ENCODE assay signal across 14 mouse cellular contexts in genomic region chr17:6744871-6745270, GRCm38 (mm10). TPM values are rescaled to one million over a fixed set of nuclear protein-coding genes. Genes with fewer than 3 reads are reported as not detected.
DNase-seq lines count a peak whose midpoint lies in the region; ATAC-seq and TF ChIP-seq lines count a peak whose summit lies in the region.
"Had no signal": no experiment of that assay in that cellular context is flagged by ENCODE, and none has a peak within 500 bp of the region (broad histone marks: within the 10 kb centered on the region; RNA-seq: fewer than 3 reads in every experiment).

No protein-coding gene starts in this region.

- no peak overlapping the region for H3K27ac ChIP-seq in heart, embryonic 10.5 days
- peak overlapping the region; percentile 78; the same call in 1 of the 2 replicates for H3K27ac ChIP-seq in kidney, embryonic 16.5 days (ENCODE audit: low read length)
- no peak overlapping the region for H3K27ac ChIP-seq in kidney, adult 2 months (ENCODE audit: insufficient read depth, low read depth, low read length)
- peak overlapping the region; percentile 71 for H3K27ac ChIP-seq in forebrain, embryonic 12.5 days
- peak overlapping the region; percentile 41; the same call in 1 of the 2 replicates for H3K27ac ChIP-seq in midbrain, embryonic 13.5 days
- H3K27ac ChIP-seq: liver, embryonic 13.5 days; neural tube, embryonic 12.5 days had no signal

- DNase-seq in heart, embryonic 10.5 days (ENCODE audit: low spot score): peak; percentile 74
- no peak for DNase-seq in heart, postnatal 14 days
- no peak for DNase-seq in kidney, adult 2 months
- DNase-seq in adrenal gland, postnatal 25 days: no peak
- DNase-seq: cerebellum, adult 2 months; gastrocnemius, postnatal 36 days; liver, embryonic 13.5 days; right cerebral cortex, adult 18-20 months had no signal

- no peak overlapping the region for H3K9ac ChIP-seq in kidney, embryonic 16.5 days (replicated peaks; ENCODE audit: low read length)
- H3K9ac ChIP-seq in forebrain, embryonic 12.5 days: no peak overlapping the region
- H3K9ac ChIP-seq in midbrain, embryonic 13.5 days (replicated peaks): no peak overlapping the region
- H3K9ac ChIP-seq: liver, embryonic 13.5 days; neural tube, embryonic 12.5 days had no signal

- H3K9me3 ChIP-seq in heart, embryonic 10.5 days: no peaks in the 10 kb centered on the region
- no peaks in the 10 kb centered on the region for H3K9me3 ChIP-seq in kidney, embryonic 16.5 days (ENCODE audit: low read length)
- no peaks in the 10 kb centered on the region for H3K9me3 ChIP-seq in forebrain, embryonic 12.5 days
- H3K9me3 ChIP-seq in midbrain, embryonic 13.5 days: no peaks in the 10 kb centered on the region
- H3K9me3 ChIP-seq: G1E; liver, embryonic 13.5 days; neural tube, embryonic 12.5 days had no signal

- 93% methylated on average over 14 of the region's 14 CpGs for WGBS in heart, embryonic 10.5 days
- WGBS in kidney, embryonic 16.5 days: 73% methylated on average over 14 of the region's 14 CpGs
- 80% methylated on average over 14 of the region's 14 CpGs for WGBS in kidney, adult 2 months
- 91% methylated on average over 14 of the region's 14 CpGs for WGBS in forebrain, embryonic 12.5 days
- 91% methylated on average over 14 of the region's 14 CpGs for WGBS in midbrain, embryonic 13.5 days

- H3K4me1 ChIP-seq in heart, embryonic 10.5 days: peaks cover 72% of the 10 kb centered on the region
- H3K4me1 ChIP-seq in kidney, embryonic 16.5 days (ENCODE audit: insufficient read depth, low read length): peaks cover 70% of the 10 kb centered on the region
- H3K4me1 ChIP-seq in kidney, adult 2 months (ENCODE audit: control insufficient read depth, insufficient read depth, low read length): peaks cover 50% of the 10 kb centered on the region
- peaks cover 74% of the 10 kb centered on the region for H3K4me1 ChIP-seq in forebrain, embryonic 12.5 days
- H3K4me1 ChIP-seq in midbrain, embryonic 13.5 days (replicated peaks): peaks cover 72% of the 10 kb centered on the region

- H3K4me2 ChIP-seq in kidney, embryonic 16.5 days (replicated peaks; ENCODE audit: low read depth, low read length): no peak overlapping the region
- no peak overlapping the region for H3K4me2 ChIP-seq in forebrain, embryonic 12.5 days
- H3K4me2 ChIP-seq in midbrain, embryonic 13.5 days (replicated peaks): no peak overlapping the region
- H3K4me2 ChIP-seq: liver, embryonic 13.5 days; neural tube, embryonic 12.5 days had no signal

- TF ChIP-seq CTCF in kidney, adult 2 months (conservative IDR thresholded peaks at IDR 0.05; ENCODE audit: insufficient read depth, insufficient read length, low read depth, low read length): no peak

- H3K36me3 ChIP-seq in heart, embryonic 10.5 days: peaks cover 60% of the 10 kb centered on the region
- H3K36me3 ChIP-seq in kidney, embryonic 16.5 days (ENCODE audit: insufficient read depth, low read length): peaks cover 38% of the 10 kb centered on the region
- peaks cover 16% of the 10 kb centered on the region for H3K36me3 ChIP-seq in kidney, adult 2 months (ENCODE audit: control insufficient read depth, insufficient read depth, low read length)
- H3K36me3 ChIP-seq in forebrain, embryonic 12.5 days (replicated peaks): peaks cover 62% of the 10 kb centered on the region
- H3K36me3 ChIP-seq in midbrain, embryonic 13.5 days: no peaks in the 10 kb centered on the region

- intact Hi-C loops in heart, postnatal 14 days (cut with DNase I): no loop called here

- TF ChIP-seq POLR2A in kidney, adult 2 months (IDR thresholded peaks at IDR 0.05; ENCODE audit: low read depth, low read length): no peak

- ATAC-seq in kidney, embryonic 16.5 days (ENCODE audit: low FRiP score, low TSS enrichment): no peak
- ATAC-seq in forebrain, embryonic 12.5 days (ENCODE audit: low FRiP score): no peak
- ATAC-seq in midbrain, embryonic 13.5 days: no peak
- no peak for ATAC-seq in granulocyte monocyte progenitor cell, adult 5-6 weeks (replicated peaks; ENCODE audit: poor library complexity, severe bottlenecking)

- H3K4me3 ChIP-seq in heart, embryonic 10.5 days: no peak overlapping the region
- no peak overlapping the region for H3K4me3 ChIP-seq in kidney, embryonic 16.5 days (ENCODE audit: low read length)
- H3K4me3 ChIP-seq in kidney, adult 2 months (ENCODE audit: insufficient read depth, low read depth, low read length): no peak overlapping the region
- H3K4me3 ChIP-seq in forebrain, embryonic 12.5 days (replicated peaks): no peak overlapping the region
- H3K4me3 ChIP-seq in midbrain, embryonic 13.5 days (replicated peaks): no peak overlapping the region
- H3K4me3 ChIP-seq: liver, embryonic 13.5 days; neural tube, embryonic 12.5 days had no signal

- no peaks in the 10 kb centered on the region for H3K27me3 ChIP-seq in heart, embryonic 10.5 days (ENCODE audit: insufficient read depth, poor library complexity, severe bottlenecking)
- no peaks in the 10 kb centered on the region for H3K27me3 ChIP-seq in kidney, embryonic 16.5 days (ENCODE audit: insufficient read depth, low read length)
- H3K27me3 ChIP-seq in kidney, adult 2 months (replicated peaks; ENCODE audit: control insufficient read depth, insufficient read depth, low read length): no peaks in the 10 kb centered on the region
- H3K27me3 ChIP-seq in forebrain, embryonic 12.5 days: no peaks in the 10 kb centered on the region
- peaks cover 25% of the 10 kb centered on the region for H3K27me3 ChIP-seq in midbrain, embryonic 13.5 days
- H3K27me3 ChIP-seq: liver, embryonic 13.5 days; neural tube, embryonic 12.5 days had no signal

RNA-seq across cellular contexts. Expression of gene Ezr, which starts 37.7 kb away (rescaled TPM):
- polyA plus RNA-seq in heart, embryonic 10.5 days (2016; fragmentation: Nextera tagmentation; extraction: Ambion mirVana): 121 and 125 TPM in 2 replicates
- 10 to 100 TPM; 48.8 to 56.9 TPM for total RNA-seq in heart, postnatal 14 days (2021)
- 240 and 248 TPM in 2 replicates for polyA plus RNA-seq in kidney, embryonic 16.5 days (2015; fragmentation: Nextera tagmentation; extraction: Ambion mirVana)
- 129 and 152 TPM in 2 replicates for polyA plus RNA-seq in kidney, adult 2 months (2012; rRNA removed)
- 115 and 122 TPM in 2 replicates for polyA plus RNA-seq in forebrain, embryonic 12.5 days (2016; fragmentation: Nextera tagmentation; extraction: Ambion mirVana)
- 36.2 and 43.1 TPM in 2 replicates for polyA plus RNA-seq in midbrain, embryonic 13.5 days (2015; fragmentation: Nextera tagmentation; extraction: Ambion mirVana)
- total RNA-seq in granulocyte monocyte progenitor cell, adult 5-6 weeks (2014; fragmentation: Nextera tagmentation): 44.2 and 55.0 TPM in 2 replicates
- total RNA-seq in granulocyte monocyte progenitor cell, adult 5-6 weeks (2017): 99.7 and 110 TPM in 2 replicates
- total RNA-seq in adrenal gland, postnatal 25 days (2021): 17.9 and 29.0 TPM in 2 replicates

Comparison
In these comparisons a context has a peak if more than half of its experiments do, and no peak if none do; other contexts are left out.
1. H3K27ac ChIP-seq: peak in kidney, embryonic 16.5 days (single experiment), forebrain, embryonic 12.5 days (single experiment) and midbrain, embryonic 13.5 days (single experiment); none in heart, embryonic 10.5 days (single experiment) and kidney, adult 2 months (single experiment).